Mouse (Mus musculus): Measurements from ENCODE around the gene Gm5414.

DNA sequence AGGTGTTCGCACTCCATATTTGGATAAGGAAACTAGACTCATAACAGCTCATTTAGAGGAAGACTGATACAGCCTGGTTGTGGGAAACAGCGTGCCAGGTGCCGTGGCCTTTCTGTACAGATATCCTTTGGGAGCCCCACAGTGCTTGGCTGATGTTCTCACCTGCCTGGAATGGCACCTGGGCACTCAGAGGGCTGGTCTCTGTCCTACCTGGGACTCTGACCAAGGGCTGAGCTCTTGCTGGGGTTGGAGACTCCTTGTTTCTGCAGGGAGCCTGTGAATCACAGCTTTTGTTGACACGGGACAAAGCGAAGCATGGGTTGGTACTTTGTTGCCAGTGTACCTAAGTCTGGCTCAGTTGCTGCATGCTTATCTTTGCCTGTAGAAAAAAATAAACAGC, 52.5 kb downstream of the Gm5414 start:
- TF ChIP-seq CTCF (IDR thresholded peaks at IDR 0.05; ENCODE audit: low read depth, low read length) (no peak), POLR2A (IDR thresholded peaks at IDR 0.05; ENCODE audit: borderline replicate concordance, low read depth, low read length) (no peak)
